Mouse (Mus musculus) liver, embryonic 18 days (tissue): ENCODE measurements around the gene Dand5. TPM values are rescaled to one million over a fixed set of nuclear protein-coding genes. Genes with fewer than 3 reads are reported as not detected.

ENCODE experiments used
- polyA plus RNA-seq: library from polyadenylated mRNA; depleted of rRNA; stranded (reverse); fragments of >200 nt; gene quantifications from 2 replicates; pipeline ENCODE4 v1.2.3, GENCODE M21; 2012; rRNA removed

The Dand5 gene
- polyA plus RNA-seq, result 1.9 and 2.0 TPM in 2 replicates

DNA sequence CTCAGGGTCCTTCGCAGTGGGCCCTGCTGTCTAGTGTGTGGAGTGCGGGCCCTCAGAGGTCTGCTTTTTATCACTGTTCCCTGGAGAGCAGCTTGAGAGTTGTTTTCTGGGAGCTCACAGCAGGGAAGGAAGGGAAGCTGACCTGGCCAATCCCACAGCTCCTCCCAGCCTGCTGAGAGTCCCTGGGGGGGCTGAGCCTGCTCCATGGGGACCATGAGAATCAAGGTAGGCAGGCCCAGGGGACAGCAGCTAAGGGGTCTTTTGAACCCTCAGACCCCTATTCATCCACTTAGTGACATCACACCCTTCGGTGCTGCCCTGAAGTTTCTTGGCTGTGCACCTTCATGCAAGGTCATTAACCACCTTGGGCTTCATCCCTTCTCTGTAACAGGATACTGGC is at the start of gene Dand5:
Gene Dand5 (minus strand): TSS at position 101 of the 400 bp plus-strand sequence.

DNA sequence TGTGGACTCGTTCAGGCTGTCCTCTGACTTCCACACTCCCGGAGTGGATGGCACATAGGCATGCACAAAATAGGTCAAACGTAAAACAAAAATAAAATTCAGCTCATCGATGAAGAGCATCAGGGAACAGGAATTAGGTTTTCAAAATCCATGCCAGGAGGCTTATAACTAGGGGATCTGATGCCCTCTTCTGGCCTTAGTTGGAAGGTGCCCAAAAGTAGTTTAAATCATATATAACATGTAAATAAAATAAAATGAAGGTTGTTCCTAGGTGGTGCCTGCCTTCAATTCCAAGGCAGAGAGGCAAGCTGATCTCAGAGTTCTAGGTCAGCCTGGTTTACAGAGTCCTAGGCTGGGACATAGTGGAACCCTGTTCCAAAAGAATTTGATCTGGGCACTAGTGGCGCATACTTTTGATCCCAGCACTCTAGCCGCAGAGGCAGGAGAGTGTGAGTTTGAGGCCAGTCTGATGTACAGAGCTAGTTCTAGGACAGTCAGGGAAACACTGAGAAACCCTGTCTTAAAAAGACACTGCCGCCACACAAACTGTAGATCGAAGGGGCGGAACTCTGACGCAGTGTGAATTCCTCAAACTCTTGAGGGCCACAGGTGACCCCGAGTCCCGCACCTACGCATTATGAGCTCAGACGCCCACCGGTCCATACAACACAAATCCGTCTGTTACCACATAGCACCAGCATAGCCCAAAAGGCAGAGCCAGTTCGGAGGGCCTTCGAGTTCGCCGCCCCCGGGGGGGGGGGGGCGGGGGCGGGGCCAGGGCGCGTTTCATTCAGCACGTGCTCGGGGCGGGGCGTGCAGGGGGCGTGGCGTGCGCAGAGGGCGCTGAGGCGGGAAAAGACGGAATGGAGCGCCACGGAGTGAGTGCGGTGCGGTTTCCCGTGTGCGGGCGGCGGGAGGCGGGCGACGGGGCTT is 49.0 kb upstream of the Dand5 start, which contains the start of gene Syce2:
Gene Syce2 (plus strand): TSS at position 736 of the 933 bp plus-strand sequence.

DNA sequence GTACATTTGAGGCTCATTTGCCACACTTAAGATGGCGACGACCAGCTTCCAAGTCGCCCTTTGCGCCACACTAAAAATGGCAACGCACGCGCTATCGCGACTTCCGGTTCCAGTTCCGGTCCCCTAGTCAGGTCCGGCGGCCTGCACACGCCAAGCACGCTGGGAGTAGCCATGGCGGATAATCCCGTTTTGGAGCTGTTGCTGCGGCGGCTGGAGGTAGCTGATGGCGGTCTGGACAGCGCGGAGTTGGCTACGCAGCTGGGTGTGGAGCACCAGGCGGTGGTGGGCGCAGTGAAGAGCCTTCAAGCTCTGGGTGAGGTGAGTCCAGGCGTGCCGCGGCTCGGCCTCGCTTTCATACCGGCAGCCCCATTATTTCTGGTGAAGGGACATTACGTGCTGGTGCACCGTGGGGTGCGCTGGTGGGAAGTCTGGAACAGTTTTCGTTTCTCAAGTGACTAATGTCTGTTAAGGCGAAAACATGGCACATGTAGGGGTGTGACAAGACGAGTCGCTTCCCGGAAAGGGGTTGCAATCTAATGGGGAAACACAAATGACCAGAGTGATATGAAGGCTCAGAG is 34.3 kb upstream of the Dand5 start, which contains the start of gene Farsa:
Gene Farsa (plus strand): TSS at position 126 of the 578 bp plus-strand sequence.

DNA sequence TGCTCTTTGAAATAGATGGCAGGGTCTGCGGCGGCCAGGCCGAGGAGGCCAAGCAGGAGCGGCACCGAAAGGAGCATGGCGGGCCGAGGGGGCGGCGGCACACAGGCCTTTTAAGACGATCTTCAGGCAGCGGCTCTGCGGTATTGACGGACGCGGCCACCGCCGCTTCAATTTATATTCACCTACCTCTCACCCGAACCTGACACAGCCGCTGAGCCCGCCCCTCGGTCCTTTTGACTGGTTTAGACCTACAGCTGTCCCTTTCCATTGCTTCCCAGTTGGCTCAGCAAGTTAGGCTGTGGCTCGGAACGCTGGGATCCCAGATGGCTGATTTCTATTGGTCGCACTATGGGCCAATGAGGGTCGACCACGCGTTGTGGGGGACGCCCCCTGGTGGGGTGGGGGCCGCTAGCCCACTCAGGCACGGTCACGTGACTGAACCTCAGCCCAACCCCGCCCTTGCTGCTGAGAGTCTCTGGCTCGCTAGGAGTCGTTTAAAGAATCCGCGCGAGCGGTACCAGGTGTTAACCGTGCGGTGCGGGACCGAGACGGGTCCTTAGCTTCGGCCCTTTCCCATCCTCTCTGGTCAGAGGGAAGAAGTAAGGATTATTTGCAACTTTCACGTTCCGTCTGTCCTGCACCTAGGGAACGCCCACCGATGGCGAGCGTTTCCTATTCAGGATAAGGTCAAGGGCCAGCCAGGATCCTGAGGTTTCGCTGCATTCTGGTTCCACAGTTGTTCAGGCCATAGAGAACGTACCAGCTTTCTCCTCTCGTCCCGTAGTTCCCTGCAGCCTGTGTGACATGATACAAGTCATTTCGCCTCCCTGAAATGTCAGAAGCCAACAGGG is 24.3 kb upstream of the Dand5 start, which contains the start of gene Calr:
Gene Calr (minus strand): TSS at position 213 of the 851 bp plus-strand sequence.

DNA sequence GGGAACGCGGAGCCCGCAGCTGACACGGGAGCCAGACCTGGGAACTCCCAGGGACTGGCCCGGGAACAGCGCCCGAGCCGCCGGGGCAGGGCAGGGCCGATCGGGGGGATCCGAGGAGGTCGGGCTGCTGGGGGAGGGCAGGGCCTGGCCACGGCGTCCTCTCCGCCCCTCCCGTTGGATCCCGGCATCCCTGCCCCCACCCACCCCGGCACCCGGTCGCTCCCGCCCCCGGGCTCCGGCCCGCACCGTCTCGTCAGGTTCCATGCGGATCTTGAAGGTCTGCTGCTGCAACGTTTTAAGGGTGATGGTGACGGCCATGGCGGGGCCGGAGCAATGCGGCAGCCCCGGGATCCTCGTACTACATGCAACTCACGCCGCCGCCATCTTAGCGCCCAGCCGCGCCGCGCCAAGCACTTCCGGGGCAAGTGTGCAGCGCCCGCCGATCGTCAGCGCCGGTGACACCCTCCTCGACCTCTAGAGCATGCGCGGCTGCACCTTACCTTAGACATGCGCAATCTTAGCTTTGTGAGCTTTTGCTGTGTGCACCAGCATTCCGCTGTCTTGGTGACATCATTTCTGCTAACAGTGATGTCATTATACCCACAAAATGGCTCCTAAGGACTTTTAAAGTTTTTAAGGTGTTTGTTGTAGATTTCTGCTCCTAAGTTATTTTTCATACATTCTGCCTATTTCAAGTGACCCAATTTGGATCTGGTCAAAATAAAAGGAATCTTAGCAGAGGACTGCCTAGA is 17.8 kb upstream of the Dand5 start, which contains the start of gene Rad23a:
Gene Rad23a (minus strand): TSS at position 418 of the 752 bp plus-strand sequence.

DNA sequence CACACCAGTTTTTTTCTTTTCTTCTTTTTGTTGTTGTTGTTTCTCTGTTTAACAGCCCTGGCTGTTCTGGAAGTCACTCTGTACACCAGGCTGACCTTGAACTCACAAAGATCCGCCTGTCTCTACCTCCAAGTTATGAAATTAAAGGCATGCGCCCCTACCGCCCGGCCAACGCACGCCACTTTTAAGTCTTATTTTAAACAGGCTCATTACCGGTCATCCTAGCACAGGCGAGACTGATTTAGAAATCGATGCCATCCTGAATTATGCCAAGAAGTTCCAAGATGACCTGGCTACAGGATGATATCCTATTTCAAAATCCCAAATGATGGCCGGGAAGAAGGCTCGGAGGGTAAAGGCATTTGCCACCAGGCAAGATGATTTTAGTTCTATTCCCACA is 8.9 kb upstream of the Dand5 start, which contains the start of gene Gadd45gip1:
Gene Gadd45gip1 (plus strand): TSS at position 33 of the 400 bp plus-strand sequence.

DNA sequence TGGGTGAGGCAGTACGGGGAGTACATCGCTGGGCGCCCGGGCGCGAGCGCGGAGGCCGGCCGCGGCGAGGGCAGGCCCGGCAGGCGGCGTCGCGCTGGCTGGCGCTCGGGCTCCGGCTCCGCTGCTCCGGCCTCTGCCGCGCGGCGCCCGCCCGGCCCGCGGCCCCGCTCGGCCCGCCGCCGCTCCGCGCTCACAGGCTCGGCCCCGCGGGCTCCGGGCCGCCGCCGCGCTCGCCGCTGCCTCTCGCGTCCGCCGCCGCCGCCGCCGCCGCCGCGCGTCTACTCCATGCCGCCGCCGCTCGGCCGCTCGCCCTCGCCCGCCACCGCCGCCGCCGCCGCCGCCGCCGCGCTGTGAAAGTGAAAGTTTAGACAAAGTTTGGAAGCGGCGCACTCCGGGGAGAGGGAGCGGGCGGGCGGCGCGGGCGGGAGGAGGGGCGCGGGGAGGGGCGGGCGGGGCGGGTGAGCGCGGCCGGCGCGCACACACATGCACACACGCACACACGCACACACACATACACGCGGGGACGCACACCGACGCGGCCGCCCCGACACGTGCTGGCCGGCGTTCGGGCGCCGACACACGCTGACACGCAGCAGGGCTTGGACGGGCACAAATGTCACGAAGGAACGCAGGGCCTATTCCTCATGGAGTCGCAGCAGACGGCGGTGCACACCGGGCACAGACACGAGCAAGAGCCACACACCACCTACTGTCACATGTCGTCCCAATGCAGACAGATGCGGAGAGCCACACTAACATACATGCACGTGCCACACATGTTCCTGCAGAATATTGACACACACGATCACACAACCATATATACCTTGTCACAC is 22.4 kb downstream of the Dand5 start, which contains the start of gene Nfix:
Gene Nfix (minus strand): TSS at position 346 of the 833 bp plus-strand sequence.

Other genes with a start within 250 kb of the Dand5 start
- gene Ier2, start 160.0 kb downstream of the Dand5 start, polyA plus RNA-seq, result 9.2 and 10.3 TPM in 2 replicates
- 29.6 and 34.7 TPM in 2 replicates for gene Trmt1, start 136.5 kb downstream of the Dand5 start, polyA plus RNA-seq
- gene Nacc1, start 135.0 kb downstream of the Dand5 start, polyA plus RNA-seq, result 12.1 and 13.7 TPM in 2 replicates
- 27.0 and 27.4 TPM in 2 replicates for gene Lyl1, start 121.4 kb downstream of the Dand5 start, polyA plus RNA-seq
- 4.8 and 5.8 TPM in 2 replicates for gene G430095P16Rik, start 99.8 kb downstream of the Dand5 start, polyA plus RNA-seq
- 1.3 and 1.7 TPM in 2 replicates for gene Nfix, start 22.5 kb downstream of the Dand5 start, polyA plus RNA-seq
- 25.2 and 27.4 TPM in 2 replicates for gene Gadd45gip1, start 8.7 kb upstream of the Dand5 start, polyA plus RNA-seq
- gene Rad23a, start 17.8 kb upstream of the Dand5 start, polyA plus RNA-seq, result 108 and 113 TPM in 2 replicates
- 389 and 417 TPM in 2 replicates for gene Calr, start 24.1 kb upstream of the Dand5 start, polyA plus RNA-seq
- 37.4 and 40.3 TPM in 2 replicates for gene Farsa, start 34.2 kb upstream of the Dand5 start, polyA plus RNA-seq
- gene Syce2, start 49.3 kb upstream of the Dand5 start, polyA plus RNA-seq, result 11.5 and 11.9 TPM in 2 replicates
- gene Gcdh, start 71.1 kb upstream of the Dand5 start, polyA plus RNA-seq, result 84.3 and 97.5 TPM in 2 replicates
- 82.0 and 97.2 TPM in 2 replicates for gene Klf1, start 79.1 kb upstream of the Dand5 start, polyA plus RNA-seq
- gene Dnase2a, start 85.7 kb upstream of the Dand5 start, polyA plus RNA-seq, result 12.9 and 13.0 TPM in 2 replicates
- 0.07 and 0.08 TPM in 2 replicates for gene Mast1, start 114.5 kb upstream of the Dand5 start, polyA plus RNA-seq
- gene Rtbdn, start 124.2 kb upstream of the Dand5 start, polyA plus RNA-seq, result not detected in 2 replicates
- 0.58 TPM in 1 of 2 replicates, not detected in the other for gene Gm49661, start 146.6 kb upstream of the Dand5 start, polyA plus RNA-seq
- gene Prdx2, start 146.8 kb upstream of the Dand5 start, polyA plus RNA-seq, result 467 and 538 TPM in 2 replicates
- gene Rnaseh2a, start 146.9 kb upstream of the Dand5 start, polyA plus RNA-seq, result 37.4 and 40.1 TPM in 2 replicates
- 11.6 and 18.6 TPM in 2 replicates for gene Junb, start 155.9 kb upstream of the Dand5 start, polyA plus RNA-seq
- gene Hook2, start 167.8 kb upstream of the Dand5 start, polyA plus RNA-seq, result 10.3 and 12.2 TPM in 2 replicates
- gene Best2, start 191.7 kb upstream of the Dand5 start, polyA plus RNA-seq, result not detected in 2 replicates
- 63.3 and 64.0 TPM in 2 replicates for gene Asna1, start 202.5 kb upstream of the Dand5 start, polyA plus RNA-seq
- 83.5 and 105 TPM in 2 replicates for gene Trir, start 204.0 kb upstream of the Dand5 start, polyA plus RNA-seq
- 18.0 and 21.4 TPM in 2 replicates for gene Tnpo2, start 214.1 kb upstream of the Dand5 start, polyA plus RNA-seq
- 11.8 and 12.7 TPM in 2 replicates for gene Fbxw9, start 237.2 kb upstream of the Dand5 start, polyA plus RNA-seq
- 0.26 TPM in 1 of 2 replicates, not detected in the other for gene Gm5741, start 245.2 kb upstream of the Dand5 start, polyA plus RNA-seq
- gene Dhps, start 248.9 kb upstream of the Dand5 start, polyA plus RNA-seq, result 17.8 and 18.4 TPM in 2 replicates